In genomic region chr5:140940923-140941491, GRCm38 (mm10) we compare ENCODE assay signal across 10 mouse cellular contexts. TPM values are rescaled to one million over a fixed set of nuclear protein-coding genes. Genes with fewer than 3 reads are reported as not detected.
DNase-seq lines count a peak whose midpoint lies in the region; ATAC-seq lines count a peak whose summit lies in the region.
"Had no signal": no experiment of that assay in that cellular context is flagged by ENCODE, and none has a peak within 500 bp of the region (broad histone marks: within the 10 kb centered on the region; RNA-seq: fewer than 3 reads in every experiment).

No protein-coding gene starts in this region.

- H3K4me1 ChIP-seq in hindbrain, embryonic 16.5 days (ENCODE audit: control insufficient read depth, insufficient read depth, low read depth, low read length), result peaks cover 9% of the 10 kb centered on the region
- H3K4me1 ChIP-seq: liver, embryonic 15.5 days had no signal

- no peaks in the 10 kb centered on the region for H3K27me3 ChIP-seq in hindbrain, embryonic 16.5 days (replicated peaks; ENCODE audit: control insufficient read depth, insufficient read depth, low read length)
- H3K27me3 ChIP-seq: liver, embryonic 15.5 days; neural tube, embryonic 12.5 days had no signal

- H3K9me3 ChIP-seq in hindbrain, embryonic 16.5 days (ENCODE audit: control insufficient read depth, low read length), result no peaks in the 10 kb centered on the region
- H3K9me3 ChIP-seq: liver, embryonic 15.5 days; neural tube, embryonic 12.5 days had no signal

- no peak overlapping the region for H3K9ac ChIP-seq in hindbrain, embryonic 16.5 days (ENCODE audit: low read depth, low read length)
- H3K9ac ChIP-seq: liver, embryonic 15.5 days; neural tube, embryonic 12.5 days had no signal

- no peak overlapping the region for H3K4me3 ChIP-seq in hindbrain, embryonic 16.5 days (ENCODE audit: low read length)
- H3K4me3 ChIP-seq: liver, embryonic 15.5 days; neural tube, embryonic 12.5 days had no signal

- no peak overlapping the region for H3K4me2 ChIP-seq in hindbrain, embryonic 16.5 days (ENCODE audit: low read length)
- H3K4me2 ChIP-seq: liver, embryonic 15.5 days; neural tube, embryonic 12.5 days had no signal

- 42% methylated on average over 14 of the region's 14 CpGs for WGBS in hindbrain, embryonic 16.5 days

- intact Hi-C loops in left cerebral cortex, postnatal 25 days (cut with DNase I), result loop anchor here (2.0 to 10.0 kb wide), 2 partner anchors 50 to 1754 kb away; partner anchors contain the start of gene Slc29a4

- no peaks in the 10 kb centered on the region for H3K36me3 ChIP-seq in hindbrain, embryonic 16.5 days (ENCODE audit: control insufficient read depth, insufficient read depth, low read length)
- H3K36me3 ChIP-seq: liver, embryonic 15.5 days; neural tube, embryonic 12.5 days had no signal

- peak; percentile 8 to 9 for DNase-seq in kidney, adult 8-10 months
- no peak for DNase-seq in kidney, postnatal 10 days
- DNase-seq in left cerebral cortex, postnatal 25 days (ENCODE audit: low spot score in 2 of 2), result peak; percentile 39 to 81
- peak; percentile 50 for DNase-seq in right cerebral cortex, postnatal 14 days
- DNase-seq in heart, adult 11 months, result no peak
- DNase-seq in spleen, postnatal 4 days (ENCODE audit: low spot score in 2 of 2), result no peak
- no peak for DNase-seq in urinary bladder, postnatal 4 days (ENCODE audit: low spot score in 2 of 2)

- peak; percentile 86 for ATAC-seq in hindbrain, embryonic 16.5 days

- peak overlapping the region; percentile 57 for H3K27ac ChIP-seq in hindbrain, embryonic 16.5 days (ENCODE audit: low read depth, low read length)
- H3K27ac ChIP-seq: liver, embryonic 15.5 days; neural tube, embryonic 12.5 days had no signal

RNA-seq across cellular contexts. Expression of gene Card11, which starts 59.4 kb away (rescaled TPM):
- polyA plus RNA-seq in hindbrain, embryonic 16.5 days (2015; fragmentation: Nextera tagmentation; extraction: Ambion mirVana), result 0.26 and 0.31 TPM in 2 replicates
- total RNA-seq in left cerebral cortex, postnatal 25 days (2021), result under 1 TPM in 1 of 2 experiments, not detected in 1; 0.16 TPM

Comparison
In these comparisons a context has a peak if more than half of its experiments do, and no peak if none do; other contexts are left out.
1. DNase-seq: peak in kidney, adult 8-10 months (2 of 2), left cerebral cortex, postnatal 25 days (2 of 2) and right cerebral cortex, postnatal 14 days (single experiment); none in kidney, postnatal 10 days (single experiment), heart, adult 11 months (single experiment), spleen, postnatal 4 days (0 of 2) and urinary bladder, postnatal 4 days (0 of 2).